Mouse (Mus musculus) testis, adult 2 months (tissue): ENCODE measurements around the gene Htra3.

ENCODE experiments used
- CTCF ChIP-seq: fragments of 200-500 bp; IDR thresholded peaks from 2 replicates; pipeline ENCODE4 v1.5.1; 2012; ENCODE audit warnings: low read depth, mild to moderate bottlenecking, inconsistent platforms, low read length, moderate library complexity; ENCODE audit not compliant: control insufficient read depth, insufficient read depth, insufficient replicate concordance
- POLR2A ChIP-seq: fragments of 200-500 bp; IDR thresholded peaks from 2 replicates; pipeline ENCODE4 v1.6.1; 2012; ENCODE audit warnings: low read depth, mild to moderate bottlenecking, inconsistent platforms, low read length, moderate library complexity; ENCODE audit not compliant: control insufficient read depth

DNA sequence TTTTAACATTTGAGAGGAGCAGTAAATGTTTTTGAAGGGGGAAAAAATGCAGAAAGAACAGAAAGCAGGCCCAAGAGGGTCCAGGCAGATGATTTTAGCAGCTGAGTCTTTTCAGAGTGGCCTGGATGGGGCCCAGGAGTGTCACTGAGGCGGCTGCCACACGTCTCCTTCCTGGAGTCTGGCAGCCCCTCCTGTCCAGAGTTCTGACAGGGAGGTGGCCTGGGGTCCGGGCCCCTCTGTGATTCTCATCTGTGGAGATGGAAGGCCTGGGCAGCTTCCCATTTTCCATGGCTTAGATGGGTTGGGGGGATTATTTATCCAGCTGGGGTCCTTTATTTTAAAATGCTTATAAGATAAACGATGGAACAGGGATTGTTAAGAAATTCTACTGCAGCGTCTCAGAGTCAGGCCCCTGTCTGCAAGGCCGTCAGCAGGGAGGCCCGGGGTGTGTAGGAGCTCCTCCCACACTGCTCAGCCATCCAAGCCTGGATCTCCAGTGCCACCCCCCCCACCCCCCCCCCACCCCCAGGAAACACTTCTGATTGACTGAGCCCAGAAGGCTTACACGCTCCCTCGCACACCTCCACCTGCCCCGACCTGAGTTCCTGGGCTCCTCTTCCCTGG, 37.5 kb downstream of the Htra3 start:
- TF ChIP-seq POLR2A = no peak
- no peak for TF ChIP-seq CTCF
